Mouse (Mus musculus) T-helper 1 cell (primary cell): ENCODE data around the gene Avp.
"Not testable (repeated sequence)": the region's sequence is repeated elsewhere in the genome, so short reads cannot be mapped to it uniquely, and the experiment has no call there.

Experiments
- in situ Hi-C: fragments of 300-600 bp; cut with MboI, MseI; formaldehyde crosslinking; loops from one replicate; pipeline ENCODE4 v1.15.1; 2025; ENCODE audit warnings: high pct_unique_total_duplicates

The Avp gene

DNA sequence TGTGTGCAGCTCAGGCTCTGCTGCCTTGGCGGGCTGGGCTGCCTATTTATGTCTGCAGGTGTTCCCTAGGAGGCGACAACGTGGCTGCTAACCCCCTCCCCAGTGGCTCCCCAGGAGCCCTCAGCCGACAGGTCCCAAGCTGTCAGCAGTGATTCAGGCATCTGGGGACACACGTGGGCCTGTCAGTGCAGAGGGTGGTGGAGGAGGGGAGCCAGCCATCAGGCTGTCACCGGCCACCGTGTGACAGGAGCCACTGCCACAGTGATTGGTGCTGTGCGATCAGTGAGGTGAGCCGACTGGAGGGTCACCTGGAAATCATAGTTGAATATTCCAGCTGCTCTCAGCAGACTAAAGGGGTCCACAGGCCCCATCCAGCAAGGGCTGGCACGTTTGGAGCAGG is at the start of gene Avp:
TSS of gene Avp (minus strand) at position 3 of the 400 bp plus-strand sequence.
- in situ Hi-C loops, result no loop called here

GRCm38 (mm10) chr2:130629839-130630203 is 47.5 kb upstream of the Avp start, which contains the start of the genes Fastkd5 and Ubox5:
Fastkd5 (minus strand) TSS chr2:130630027.
Ubox5 (minus strand) TSS chr2:130630038.
- in situ Hi-C loops, result loop anchor here (25.0 kb wide), 1 partner anchor 1382 kb away; no protein-coding TSS in a partner anchor

DNA sequence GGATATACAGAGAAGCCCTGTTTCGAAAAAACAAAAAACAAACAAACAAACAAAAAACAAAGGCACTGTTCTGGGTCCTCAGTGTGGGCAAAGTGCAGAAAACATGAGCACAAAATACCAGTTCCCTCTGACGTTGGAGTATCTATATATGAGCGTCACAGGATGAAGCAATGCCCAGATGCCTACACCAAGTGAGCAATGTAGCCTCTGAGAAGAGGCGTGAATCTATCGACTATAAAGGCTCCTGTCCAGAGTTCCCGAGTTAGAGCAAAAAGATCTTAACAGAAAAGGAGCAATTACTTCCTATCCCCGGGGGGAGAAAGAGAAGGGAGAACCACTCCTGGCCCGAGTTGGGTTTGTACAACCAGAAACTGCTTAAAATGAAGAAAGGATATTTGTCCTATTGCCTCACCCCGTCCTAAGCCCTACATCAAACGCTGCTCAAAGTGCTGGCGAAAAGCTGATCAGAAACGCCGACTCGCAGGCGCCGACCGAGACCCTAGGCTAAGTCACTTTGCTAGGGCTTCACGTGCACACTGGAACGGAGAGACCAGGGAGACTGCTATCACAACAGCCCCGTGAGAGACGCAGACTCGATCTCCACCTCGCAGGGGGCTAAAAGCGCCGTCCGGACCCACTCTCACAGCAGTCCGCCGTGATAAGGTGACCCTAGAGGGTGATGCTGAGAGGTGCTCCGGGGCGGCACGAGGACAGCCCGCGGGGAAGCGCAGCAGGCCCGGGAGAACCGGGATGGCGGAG is 46.9 kb upstream of the Avp start:
- in situ Hi-C loops, result loop anchor here (25.0 kb wide), 1 partner anchor 1383 kb away; no protein-coding TSS in a partner anchor

DNA sequence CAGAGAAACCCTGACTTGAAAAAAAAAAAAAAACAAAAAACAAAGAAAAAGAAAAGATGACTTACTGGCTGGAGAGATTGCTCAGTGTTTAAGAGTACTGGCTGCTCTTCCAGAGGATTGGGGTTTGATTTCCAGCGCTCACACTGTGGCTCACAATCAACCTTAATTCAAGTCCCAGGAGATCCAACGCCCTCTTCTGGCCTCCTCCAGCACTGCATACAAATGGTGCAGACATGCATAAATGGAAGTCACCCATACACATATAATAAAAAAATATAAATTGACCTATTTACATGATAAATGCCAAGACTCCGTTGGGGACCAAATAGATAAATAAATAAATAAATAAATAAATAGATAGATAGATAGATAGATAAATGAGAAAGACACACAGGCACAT is 46.1 kb upstream of the Avp start:
- in situ Hi-C loops, result loop anchor here (25.0 kb wide), 1 partner anchor 1384 kb away; no protein-coding TSS in a partner anchor

DNA sequence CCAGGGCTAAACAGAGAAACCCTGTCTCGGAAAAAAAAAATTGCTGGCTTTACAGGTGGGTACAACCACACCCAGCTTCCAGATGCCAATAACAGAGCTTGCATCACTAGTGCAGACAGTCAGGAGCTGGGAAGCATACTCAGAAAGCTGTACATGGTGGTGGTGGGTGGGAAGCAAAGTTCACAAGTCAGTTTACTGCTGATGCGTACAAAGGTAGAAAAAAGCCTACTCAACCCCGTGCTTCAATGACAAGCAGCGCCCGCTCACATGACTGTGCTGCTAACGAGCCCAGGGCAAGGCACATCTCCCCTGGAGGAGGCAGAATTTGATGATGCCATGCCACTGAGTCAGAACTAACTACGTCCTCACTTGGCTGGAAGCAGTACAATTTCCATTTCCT is 36.6 kb upstream of the Avp start:
- in situ Hi-C loops, result no loop called here

DNA sequence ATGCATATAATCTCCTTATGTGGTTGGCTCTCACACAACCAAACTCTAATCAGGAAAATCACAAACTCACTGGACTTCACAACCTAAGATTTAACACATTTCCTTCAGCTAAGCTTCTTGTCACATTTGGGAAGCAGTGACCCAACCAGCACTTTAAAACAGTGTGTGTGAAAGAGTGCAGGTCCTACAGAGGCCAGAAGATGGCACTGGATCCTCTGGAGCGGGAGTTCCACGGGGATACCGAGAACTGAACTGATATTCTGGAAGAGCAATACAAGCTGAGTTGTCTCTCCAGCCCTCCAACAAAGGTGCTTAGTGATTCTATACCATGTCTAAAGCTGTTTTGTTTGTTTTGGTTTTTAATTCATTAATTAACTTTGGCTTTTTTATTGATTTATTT is 30.7 kb upstream of the Avp start:
- in situ Hi-C loops, result no loop called here

DNA sequence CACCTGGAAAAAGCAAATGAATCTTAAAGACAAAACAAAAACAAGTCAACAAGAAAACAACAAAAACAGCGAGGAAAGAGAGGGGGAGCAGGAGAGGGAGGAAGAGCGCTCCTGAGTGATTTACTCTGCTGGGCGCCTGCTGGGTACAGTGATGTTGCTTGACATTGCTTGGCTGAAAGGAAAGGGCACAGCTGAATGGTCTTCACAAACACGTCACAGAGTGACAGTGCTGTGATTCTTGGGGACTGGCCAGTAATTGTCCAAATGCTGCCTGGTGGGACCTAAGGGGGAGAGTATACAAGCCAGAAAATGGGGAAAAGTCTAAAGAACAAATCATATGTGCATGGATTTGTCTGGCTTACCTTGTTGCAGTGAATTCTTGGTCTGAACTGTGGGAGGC is 19.8 kb upstream of the Avp start:
- in situ Hi-C loops, result loop anchor here (10.0 kb wide), 1 partner anchor 707 kb away; no protein-coding TSS in a partner anchor

- in situ Hi-C loops, result no loop called here
These were observed 16.0 kb upstream of the Avp start for GRCm38 (mm10) chr2:130598399-130598798.

- in situ Hi-C loops, result no loop called here
These were observed 15.3 kb upstream of the Avp start for GRCm38 (mm10) chr2:130597601-130598010.

GRCm38 (mm10) chr2:130595596-130595995 is 13.2 kb upstream of the Avp start:
- in situ Hi-C loops, result no loop called here

DNA sequence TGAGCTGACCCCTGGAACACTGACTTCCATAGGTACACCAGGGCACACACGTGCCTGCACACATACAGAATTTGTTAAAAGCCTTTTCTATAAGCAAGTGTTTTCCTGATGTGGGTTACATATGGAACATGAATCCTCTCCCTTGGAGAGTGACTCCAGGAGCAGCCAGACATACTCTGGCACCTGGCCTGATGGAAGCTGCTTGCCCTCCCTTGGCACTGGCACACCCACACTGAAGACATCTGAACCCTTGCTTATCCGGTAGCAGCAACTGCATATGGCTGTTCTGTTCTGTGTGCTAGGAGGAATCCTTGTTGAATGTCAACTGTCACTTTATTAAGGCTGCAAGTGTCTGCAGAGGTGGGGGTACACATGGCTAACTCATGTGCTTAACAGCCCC is 8.7 kb upstream of the Avp start:
- in situ Hi-C loops, result no loop called here

DNA sequence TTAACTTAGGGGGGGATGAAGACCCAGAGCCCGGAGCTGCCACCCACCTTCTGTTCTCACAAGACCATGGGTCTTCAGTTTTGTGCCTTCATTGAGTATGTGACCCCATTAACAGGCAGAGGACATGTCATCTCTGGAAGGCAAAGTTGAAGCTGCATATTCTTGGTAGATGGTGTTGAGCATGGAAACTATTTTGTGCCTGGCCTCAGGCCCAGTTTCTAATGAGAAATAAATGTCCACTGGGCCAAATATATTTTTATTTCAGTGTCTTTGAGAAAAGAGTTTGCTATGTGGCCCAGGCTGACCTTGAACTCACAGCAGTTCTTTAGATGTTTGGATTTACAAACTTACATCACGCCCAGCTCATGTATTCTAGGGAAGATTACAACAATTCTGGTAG is 7.4 kb upstream of the Avp start:
- in situ Hi-C loops, result no loop called here

DNA sequence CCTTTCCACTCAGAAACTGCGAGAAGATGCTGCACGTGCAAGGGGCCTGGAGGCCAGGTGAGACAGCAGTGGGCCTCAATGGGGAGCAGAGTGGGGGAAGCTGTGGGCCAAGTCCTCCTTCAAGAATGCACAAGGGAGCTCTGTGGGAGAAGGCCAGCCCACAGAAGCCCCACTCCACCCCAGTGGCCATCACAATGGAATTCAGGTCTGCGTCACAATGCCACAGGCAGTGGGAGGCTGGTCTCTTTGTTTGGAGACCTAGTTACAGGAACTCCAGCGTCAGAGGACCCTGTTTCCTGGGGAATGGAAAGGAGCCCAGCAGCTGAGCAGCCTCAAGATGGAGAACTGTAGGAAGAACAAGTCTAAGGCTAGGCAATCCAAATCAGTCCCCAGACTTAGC is 6.8 kb upstream of the Avp start:
- in situ Hi-C loops, result no loop called here

GRCm38 (mm10) chr2:130588373-130588772 is 6.0 kb upstream of the Avp start:
- in situ Hi-C loops, result no loop called here

DNA sequence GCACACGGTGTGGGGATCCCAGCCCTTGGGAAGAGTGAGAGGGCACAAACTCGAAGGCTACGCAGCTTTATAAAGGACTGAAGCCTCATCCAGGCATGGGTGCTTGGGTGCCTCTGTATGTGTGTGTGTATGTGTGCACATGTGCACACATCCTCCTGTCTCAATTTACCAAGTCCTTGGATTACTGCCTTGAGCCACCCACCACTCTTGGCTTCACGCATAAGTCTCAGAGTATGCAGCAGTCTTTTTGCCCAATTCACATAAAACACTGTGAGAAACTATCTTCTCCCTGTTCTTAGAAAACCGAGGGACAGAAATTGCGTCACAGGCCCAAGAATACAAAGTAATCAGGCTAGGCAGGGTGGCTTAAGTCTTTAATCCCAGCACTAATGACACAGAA is 3.7 kb upstream of the Avp start:
- in situ Hi-C loops, result no loop called here

DNA sequence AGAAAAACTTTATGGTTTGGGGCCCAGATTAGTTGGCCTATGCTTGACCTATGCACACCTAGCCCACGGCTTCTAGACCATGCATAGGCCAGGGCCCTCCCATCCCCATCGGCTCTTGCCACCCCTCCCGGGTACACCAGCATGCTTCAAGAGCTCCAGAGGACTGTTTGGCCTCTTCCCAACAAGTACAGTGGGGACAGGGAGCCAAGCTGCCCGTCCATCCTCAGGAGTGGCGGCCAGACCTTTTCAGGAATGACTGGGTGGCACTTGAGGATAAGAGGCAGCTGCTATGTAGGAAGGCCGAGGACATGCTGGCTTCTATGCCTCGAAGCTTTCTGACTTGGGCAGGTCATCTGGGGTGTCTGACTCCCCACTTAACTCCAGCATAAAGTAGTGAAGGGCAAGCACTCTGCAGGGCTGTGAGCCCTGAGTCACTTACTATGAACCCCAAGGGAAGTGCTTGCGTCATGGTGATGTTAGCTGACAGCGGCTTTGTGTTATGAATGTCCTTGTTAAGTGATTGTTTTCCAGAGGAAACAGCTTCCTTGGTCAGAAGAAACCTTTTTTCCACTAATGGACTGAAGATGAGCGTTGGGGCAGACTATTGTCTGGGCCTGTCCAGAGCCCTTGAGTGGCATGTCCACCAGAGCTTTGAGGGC is 1.7 kb upstream of the Avp start:
- in situ Hi-C loops, result no loop called here

- in situ Hi-C loops, result no loop called here
These were observed 1.2 kb downstream of the Avp start for GRCm38 (mm10) chr2:130581201-130581600.

DNA sequence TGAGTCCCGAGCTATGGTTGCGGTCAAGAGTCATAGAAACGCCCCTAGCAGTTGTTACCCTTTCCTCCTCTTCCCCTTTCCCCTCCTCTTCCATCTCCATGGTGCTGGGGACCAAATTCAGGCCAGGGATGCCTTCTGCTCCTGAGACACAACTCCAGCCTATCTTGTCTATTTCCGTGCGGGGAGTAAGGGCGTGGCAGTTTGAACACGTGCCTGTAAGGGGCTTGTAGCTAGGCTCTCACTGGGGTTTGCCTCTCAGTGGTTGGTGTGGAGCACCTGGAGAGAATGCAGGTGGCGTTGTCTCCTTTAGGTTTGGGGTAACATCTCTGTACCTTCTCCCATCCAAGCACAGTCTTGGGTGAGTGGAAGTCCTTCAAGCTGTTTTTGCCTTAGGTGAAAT is 2.6 kb downstream of the Avp start:
- in situ Hi-C loops, result no loop called here

GRCm38 (mm10) chr2:130578148-130578547 is 4.2 kb downstream of the Avp start:
- in situ Hi-C loops, result no loop called here

GRCm38 (mm10) chr2:130577632-130578031 is 4.7 kb downstream of the Avp start:
- in situ Hi-C loops, result no loop called here

- in situ Hi-C loops, result no loop called here
These were observed 5.3 kb downstream of the Avp start for GRCm38 (mm10) chr2:130577021-130577420.

DNA sequence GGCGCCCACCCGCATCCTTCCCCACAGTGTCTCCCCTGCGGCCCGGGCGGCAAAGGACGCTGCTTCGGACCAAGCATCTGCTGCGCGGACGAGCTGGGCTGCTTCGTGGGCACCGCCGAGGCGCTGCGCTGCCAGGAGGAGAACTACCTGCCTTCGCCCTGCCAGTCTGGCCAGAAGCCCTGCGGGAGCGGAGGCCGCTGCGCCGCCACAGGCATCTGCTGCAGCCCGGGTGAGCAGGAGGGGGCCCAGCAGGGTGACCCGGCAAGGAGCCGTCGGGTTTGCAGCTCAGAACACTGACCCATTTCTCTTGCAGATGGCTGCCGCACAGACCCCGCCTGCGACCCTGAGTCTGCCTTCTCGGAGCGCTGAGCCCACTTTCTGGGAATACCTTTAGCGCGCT is 5.8 kb downstream of the Avp start:
- in situ Hi-C loops, result not testable (repeated sequence)

GRCm38 (mm10) chr2:130575873-130576272 is 6.5 kb downstream of the Avp start, which contains the start of gene Oxt:
Oxt (plus strand) TSS chr2:130576173.
- in situ Hi-C loops, result no loop called here
